Mouse (Mus musculus): Measurements from ENCODE around the gene Wdr27.
"Not testable (repeated sequence)": the region's sequence is repeated elsewhere in the genome, so short reads cannot be mapped to it uniquely, and the experiment has no call there.

The Wdr27 gene

GRCm38 (mm10) chr17:14930697-14931096, 12.3 kb downstream of the Wdr27 start:
- DNase-seq: no peak

GRCm38 (mm10) chr17:14928631-14929030, 14.3 kb downstream of the Wdr27 start:
- no peak for DNase-seq

- DNase-seq: no peak
Observed at GRCm38 (mm10) chr17:14927644-14928218, 15.2 kb downstream of the Wdr27 start.

- DNase-seq: no peak
Observed at GRCm38 (mm10) chr17:14921582-14921981, 21.4 kb downstream of the Wdr27 start.

GRCm38 (mm10) chr17:14917866-14918265, 25.1 kb downstream of the Wdr27 start:
- no peak for DNase-seq

GRCm38 (mm10) chr17:14914401-14914800, 28.6 kb downstream of the Wdr27 start:
- no peak for DNase-seq

- no peak for DNase-seq
Observed at GRCm38 (mm10) chr17:14912981-14913380, 30.0 kb downstream of the Wdr27 start.

GRCm38 (mm10) chr17:14912420-14912819, 30.5 kb downstream of the Wdr27 start:
- peak; percentile 13 for DNase-seq

GRCm38 (mm10) chr17:14910771-14911170, 32.2 kb downstream of the Wdr27 start:
- DNase-seq: no peak

GRCm38 (mm10) chr17:14909331-14909730, 33.6 kb downstream of the Wdr27 start:
- DNase-seq: no peak

GRCm38 (mm10) chr17:14907136-14907535, 35.8 kb downstream of the Wdr27 start:
- no peak for DNase-seq

- no peak for DNase-seq
Observed at GRCm38 (mm10) chr17:14906611-14907010, 36.3 kb downstream of the Wdr27 start.

GRCm38 (mm10) chr17:14904637-14905265, 38.2 kb downstream of the Wdr27 start:
- peak; percentile 82 for DNase-seq

- no peak for DNase-seq
Observed at GRCm38 (mm10) chr17:14904206-14904605, 38.8 kb downstream of the Wdr27 start.

GRCm38 (mm10) chr17:14903212-14903611, 39.7 kb downstream of the Wdr27 start:
- DNase-seq: no peak

GRCm38 (mm10) chr17:14898972-14899371, 44.0 kb downstream of the Wdr27 start:
- no peak for DNase-seq

GRCm38 (mm10) chr17:14895058-14895457, 47.9 kb downstream of the Wdr27 start:
- DNase-seq: not testable (repeated sequence)

- no peak for DNase-seq
Observed at GRCm38 (mm10) chr17:14886933-14887332, 56.0 kb downstream of the Wdr27 start.

GRCm38 (mm10) chr17:14874656-14875204, 68.2 kb downstream of the Wdr27 start:
- DNase-seq: no peak

- DNase-seq: no peak
Observed at GRCm38 (mm10) chr17:14860220-14860619, 82.7 kb downstream of the Wdr27 start.

- DNase-seq: no peak
Observed at GRCm38 (mm10) chr17:14847709-14848108, 95.2 kb downstream of the Wdr27 start.

GRCm38 (mm10) chr17:14846880-14847279, 96.1 kb downstream of the Wdr27 start:
- DNase-seq: no peak

- DNase-seq: no peak
Observed at GRCm38 (mm10) chr17:14826715-14827295, 116.2 kb downstream of the Wdr27 start.

GRCm38 (mm10) chr17:14824938-14825337, 118.0 kb downstream of the Wdr27 start:
- no peak for DNase-seq

Data from embryo, embryonic 11 days (tissue).